Mouse (Mus musculus) adrenal gland, postnatal 4 days (tissue): ENCODE measurements around the gene Adam15. TPM values are rescaled to one million over a fixed set of nuclear protein-coding genes. Genes with fewer than 3 reads are reported as not detected.
A peak's percentile ranks its signal among the peaks of the same experiment; 100 is the strongest.

Experiments
- DNase-seq, 2 experiments: peaks; one replicate each; pipeline ENCODE4 v3.0.0; 2021 to 2022; ENCODE audit warnings: low spot score in 2 of 2, mixed read lengths in 2 of 2
- total RNA-seq, 2 experiments: library from RNA; stranded (reverse); gene quantifications; 2 replicates each; pipeline ENCODE4 v1.2.3; 2021

The Adam15 gene
- total RNA-seq, 2 experiments from 2014 or later = 60.7 to 74.6 TPM

DNA sequence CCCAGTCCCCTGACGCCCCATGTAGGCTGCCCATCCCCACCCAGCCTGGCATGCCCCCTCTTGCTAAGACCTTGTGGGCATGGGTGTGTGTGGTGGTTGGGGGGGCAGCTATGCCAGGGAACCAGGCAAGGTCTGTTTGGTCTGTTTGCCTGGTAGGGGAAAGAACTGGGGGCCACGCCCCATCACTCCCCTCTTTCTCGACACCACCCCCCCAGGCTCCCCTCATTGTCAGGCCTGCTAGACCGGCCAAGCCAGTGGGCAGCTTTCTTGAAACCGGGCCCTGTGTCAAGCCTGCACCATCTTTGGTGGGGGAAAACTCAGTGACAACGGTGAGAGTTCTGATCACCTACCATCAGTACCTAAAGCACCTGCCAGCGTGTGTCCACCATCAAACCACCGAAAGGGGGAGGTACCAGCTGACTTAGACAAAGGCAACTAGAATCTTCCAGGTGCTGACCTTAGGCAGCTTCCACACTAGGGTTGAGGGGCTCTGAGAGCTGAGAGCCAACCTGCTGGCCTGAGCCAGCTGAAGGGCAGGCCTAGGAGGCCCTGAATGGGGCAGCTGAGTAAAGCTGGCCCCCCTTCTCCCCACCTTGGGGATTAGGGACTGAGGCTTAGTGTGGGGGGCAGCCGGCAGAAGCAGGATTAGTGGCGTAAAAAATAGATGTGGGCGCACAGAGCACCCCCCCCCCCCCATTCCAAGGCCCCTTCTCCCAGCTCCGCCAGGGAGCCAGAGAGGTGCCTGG lies 34.7 kb upstream of the Adam15 start:
- DNase-seq = no peak

DNA sequence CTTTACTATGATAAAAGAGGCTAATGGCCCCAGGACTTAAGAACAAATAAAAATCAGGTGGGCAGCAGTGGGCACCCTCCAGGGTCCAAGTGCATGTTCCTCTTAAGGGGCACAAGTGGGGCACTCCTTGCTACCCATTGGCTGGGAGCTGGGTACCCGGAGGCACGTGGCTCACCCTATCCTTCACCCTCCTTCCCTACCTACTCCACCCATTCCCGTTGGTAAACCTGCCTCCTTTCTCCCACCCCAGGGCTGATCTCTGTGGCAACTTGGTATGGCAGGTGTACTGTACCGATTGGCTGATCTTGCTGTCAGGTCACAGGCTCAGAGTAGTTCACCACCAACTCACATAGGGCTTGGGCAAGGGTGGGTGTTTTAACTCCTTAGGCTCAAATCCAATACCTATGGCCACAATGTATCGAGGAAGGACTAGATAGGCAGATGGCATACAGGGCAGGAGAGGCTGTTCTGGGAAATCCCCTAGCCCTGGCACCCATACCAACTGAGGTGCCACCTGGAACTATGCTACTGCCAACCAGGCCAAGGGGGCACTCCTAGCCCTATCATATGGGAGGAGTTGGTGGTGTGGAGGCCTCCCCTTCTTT lies 34.0 kb upstream of the Adam15 start:
- DNase-seq = no peak

DNA sequence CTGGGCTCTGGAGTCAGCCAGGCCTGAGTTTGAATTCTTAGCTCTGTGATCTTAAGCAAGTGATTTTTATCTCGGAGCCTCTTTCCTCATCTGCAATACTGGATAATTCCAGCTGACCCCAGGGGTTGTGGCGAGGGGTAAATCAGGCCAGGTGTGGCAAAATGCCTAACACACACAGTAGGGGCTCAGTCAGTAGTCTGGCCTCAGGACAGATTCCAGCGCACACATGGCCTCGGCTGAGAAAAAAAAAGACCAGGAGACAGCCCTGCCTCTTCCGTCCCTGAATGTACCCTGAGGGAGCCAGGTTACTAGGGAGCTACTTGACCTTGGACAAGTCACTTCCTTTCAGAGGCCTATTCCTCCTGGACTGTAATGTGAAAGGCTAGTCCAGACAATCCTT lies 33.2 kb upstream of the Adam15 start:
- no peak for DNase-seq

DNA sequence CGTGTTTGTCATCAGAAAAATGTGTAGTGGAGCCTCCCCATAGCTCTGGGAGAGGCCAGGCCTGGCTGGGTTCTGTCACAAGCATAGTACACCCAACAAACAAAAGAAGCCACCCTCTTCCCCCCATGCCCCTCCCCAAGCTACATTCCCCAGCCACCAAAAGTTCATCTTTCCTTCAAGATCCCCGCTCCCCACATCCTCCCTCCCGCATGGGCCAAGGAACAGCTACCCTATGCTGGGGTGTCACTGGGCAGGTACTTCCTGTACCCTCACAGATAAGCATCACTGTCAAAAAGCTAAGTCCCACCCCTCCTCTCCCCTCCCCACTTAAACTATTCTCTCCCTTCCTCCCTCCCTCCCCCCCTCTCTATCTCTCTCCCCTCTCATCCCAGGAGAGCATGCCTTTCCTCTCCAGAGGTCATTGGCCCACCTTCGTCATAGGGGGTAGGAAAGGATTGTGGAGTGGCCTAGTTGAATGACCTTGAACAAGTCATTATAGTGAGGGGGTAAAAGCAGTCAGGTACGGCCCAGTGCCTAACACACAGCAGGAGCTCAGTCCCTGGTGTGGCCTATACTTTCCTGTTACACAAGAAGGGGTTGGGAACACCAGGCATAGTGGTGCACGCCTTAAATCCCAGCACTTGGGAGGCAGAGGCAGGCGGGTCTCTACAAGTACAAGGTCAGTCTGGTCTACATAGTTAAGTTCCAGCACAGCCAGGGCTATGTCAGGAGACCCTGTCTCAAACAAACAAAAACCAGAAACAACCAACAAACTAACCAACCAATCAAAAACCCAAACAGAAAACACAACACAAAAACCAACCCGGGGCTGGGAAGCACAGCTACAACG lies 32.5 kb upstream of the Adam15 start:
- DNase-seq = no peak

DNA sequence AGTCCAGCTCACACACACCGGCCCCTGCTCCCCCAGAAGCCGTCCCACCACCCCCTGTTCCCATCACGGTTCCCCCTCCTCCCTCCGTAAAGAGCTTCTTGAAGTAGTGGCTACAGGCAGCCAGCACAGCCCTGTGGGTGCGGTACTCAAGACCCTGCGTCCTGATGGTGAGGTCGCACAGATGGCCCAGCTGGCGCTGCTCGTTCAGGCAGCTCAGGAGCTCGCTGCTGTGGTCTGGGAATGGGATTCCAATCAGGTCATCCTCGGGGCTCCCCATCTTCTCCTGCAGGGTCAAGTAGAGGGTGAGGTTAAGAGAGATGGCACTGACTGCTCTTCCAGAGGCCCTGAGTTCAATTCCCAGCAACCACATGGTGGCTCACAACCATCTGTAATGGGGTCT lies 31.4 kb upstream of the Adam15 start:
- DNase-seq = no peak

DNA sequence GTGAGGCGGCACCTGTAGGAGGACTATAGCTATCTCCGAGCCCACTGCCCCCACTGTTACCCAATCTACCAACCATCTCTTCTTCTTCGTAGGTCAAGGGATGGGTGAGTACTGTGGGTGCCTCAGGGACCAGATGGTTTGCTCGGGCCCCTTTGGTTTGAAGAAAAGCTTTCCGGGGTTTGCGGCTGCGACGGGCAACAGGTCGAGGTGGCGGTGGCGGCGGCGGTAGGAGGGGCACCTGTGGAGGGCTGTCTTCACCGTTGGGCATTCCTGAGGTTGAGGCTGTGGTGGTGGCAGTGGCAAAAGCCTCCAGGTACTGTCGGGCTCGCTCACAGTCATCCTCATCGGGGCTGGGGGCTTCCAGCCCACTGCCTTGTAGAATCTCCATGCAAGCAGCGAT lies 30.9 kb upstream of the Adam15 start:
- DNase-seq = no peak

DNA sequence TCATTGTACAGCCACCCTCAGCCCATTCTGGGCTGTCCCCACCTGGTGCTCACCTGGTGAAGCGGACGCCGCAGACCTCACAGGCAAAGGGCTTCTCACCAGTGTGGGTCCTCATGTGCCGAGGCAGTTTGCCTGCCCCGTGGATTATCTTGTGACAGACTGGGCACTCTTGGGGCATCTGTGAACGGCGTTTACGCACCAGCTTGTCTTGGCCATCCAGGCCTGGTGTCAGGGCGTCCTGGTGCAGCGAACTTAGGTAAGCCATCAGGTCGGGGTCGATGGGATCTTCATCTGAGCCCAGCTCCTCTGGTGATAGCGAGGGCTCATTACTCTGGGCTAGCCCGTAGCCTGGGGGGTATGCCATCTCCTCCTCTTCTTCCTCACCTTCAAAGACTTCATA lies 30.5 kb upstream of the Adam15 start:
- DNase-seq = no peak

DNA sequence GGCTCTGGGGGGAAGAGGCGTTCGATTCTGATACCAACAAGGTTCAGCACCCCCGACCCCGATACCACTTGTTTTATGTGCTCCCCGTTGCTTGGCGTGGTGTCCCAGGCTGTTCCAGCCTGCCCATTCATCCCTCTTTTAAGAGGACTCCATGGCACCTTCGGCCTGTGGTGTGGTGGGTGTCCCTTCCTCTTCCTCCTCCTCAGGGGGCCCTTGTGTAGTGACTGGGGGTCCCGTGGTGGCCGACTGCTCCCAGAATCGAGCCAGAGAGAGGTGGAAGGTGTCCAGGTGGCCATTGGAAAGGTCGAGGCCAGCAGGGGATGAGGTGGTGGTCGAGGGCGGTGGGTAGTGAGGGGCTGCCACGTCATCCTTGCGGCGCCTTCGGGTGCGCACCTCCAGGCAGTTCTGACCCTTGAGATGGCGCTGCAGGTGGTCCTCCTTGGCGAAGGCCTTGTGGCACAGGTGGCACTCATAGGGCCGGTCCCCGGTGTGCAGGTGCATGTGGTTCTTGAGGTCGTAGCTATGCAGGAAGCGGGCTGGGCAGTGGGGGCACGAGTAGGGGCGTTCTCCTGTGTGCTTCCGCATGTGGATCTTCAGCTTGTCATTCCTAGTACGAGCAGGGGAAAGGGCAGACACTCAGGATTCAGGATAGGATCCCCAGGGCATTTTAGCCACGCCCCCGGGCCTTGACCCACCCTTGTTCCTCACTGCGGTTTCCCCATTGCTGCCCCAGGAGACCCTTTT lies 29.8 kb upstream of the Adam15 start:
- no peak for DNase-seq

DNA sequence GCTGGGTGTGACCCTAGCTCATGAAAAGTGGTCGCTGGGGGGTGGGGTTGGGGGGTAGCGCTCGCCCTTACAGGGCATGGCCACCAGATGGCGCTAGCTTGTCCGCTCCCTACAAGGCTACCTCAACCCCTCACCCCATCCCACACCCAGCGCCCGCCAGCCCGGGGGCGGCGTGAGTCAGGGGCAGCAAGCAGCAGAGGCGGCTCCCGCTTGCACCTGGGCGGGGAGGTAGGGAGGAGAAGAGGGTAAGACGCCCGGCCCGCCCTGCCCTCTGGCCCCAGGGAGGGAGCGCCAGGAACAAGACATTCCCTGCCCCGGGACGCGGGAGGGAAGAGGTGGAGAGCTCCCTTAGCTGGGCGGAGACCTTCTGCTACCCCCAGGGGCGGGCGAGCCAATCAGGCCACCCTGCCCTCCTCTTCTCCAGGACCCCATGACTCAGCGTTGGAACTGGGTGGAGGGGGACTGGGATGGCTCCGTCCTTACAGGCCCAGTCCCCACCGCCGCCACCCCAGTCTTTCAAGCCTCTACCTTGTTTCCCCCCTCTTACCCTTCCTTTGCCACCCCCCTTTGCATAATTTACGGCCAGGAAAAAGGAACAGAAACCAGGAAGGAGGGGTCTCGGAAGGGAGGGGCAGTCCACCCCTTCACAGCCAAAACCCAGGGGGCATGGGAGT lies 28.7 kb upstream of the Adam15 start:
- DNase-seq = peak; percentile 48 to 69

DNA sequence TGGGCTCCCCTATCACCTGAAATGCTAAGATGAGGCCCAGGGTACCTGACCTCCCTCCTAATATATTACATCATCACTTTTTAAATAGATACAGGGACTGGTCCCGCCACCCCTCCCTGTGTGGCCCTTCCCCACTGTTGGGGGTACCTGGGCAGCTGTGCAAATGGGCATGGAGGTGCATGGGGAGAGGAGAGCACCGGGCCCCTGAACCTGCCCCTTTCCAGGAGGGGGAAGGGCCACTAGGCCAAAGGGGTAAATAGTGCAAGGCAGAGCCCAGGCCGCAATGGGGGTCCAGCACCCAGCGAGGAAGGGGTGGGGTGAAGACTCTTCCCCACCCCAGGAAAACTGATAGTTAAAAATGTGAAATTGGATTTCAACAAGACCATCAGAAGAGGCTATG lies 28.0 kb upstream of the Adam15 start:
- DNase-seq = no peak

DNA sequence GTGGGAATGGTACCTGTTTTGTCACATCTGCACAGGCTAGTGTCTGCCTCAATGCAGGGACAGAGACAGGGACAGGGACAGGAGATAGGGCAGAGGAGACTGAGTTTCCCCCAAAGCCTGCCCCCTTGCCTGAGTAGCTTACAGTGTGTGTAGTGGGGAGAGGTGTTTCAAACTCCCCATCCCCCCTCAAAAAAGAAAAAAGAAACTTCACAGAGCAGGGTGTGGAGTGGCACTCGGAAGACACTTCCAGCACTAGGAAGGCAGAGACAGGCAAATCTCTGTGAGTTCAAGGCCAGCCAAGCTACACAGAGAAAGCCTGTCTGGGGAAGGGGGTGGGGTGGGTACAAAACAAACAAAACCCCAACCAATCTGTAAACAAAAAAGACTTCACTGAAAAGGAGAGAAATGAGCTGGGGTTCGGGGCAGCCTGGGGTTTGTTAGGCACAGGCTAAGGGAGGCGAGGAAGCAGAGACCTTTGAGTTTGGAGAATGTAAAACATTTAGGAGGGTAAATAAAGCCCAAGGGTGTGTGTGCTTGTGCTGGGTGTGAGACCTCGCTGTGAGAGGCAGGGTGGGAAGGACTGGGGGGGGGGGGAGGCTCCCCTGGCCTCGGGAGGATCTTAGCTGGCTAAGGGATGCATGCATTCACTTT lies 23.9 kb upstream of the Adam15 start:
- DNase-seq = no peak

DNA sequence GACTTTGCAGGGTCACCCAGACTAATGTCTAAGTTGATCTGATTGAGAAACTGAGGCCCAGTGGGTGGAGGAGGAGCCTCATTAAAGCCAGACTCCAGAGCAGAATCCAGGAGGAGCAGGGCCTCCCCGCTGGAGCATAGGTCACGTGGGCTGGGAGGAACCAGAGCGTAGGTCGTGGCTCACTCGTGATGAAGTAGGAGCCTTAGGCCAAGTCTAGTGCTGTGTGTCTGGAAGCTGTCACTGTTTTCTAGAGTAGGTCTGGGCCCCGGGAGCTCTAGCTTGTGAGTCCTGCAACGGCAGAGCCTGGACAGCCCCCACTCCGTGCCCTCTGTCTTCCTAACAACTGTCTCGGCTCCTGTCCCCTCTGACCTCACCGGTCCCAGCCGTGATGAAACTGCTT lies 17.5 kb upstream of the Adam15 start:
- DNase-seq = no peak

DNA sequence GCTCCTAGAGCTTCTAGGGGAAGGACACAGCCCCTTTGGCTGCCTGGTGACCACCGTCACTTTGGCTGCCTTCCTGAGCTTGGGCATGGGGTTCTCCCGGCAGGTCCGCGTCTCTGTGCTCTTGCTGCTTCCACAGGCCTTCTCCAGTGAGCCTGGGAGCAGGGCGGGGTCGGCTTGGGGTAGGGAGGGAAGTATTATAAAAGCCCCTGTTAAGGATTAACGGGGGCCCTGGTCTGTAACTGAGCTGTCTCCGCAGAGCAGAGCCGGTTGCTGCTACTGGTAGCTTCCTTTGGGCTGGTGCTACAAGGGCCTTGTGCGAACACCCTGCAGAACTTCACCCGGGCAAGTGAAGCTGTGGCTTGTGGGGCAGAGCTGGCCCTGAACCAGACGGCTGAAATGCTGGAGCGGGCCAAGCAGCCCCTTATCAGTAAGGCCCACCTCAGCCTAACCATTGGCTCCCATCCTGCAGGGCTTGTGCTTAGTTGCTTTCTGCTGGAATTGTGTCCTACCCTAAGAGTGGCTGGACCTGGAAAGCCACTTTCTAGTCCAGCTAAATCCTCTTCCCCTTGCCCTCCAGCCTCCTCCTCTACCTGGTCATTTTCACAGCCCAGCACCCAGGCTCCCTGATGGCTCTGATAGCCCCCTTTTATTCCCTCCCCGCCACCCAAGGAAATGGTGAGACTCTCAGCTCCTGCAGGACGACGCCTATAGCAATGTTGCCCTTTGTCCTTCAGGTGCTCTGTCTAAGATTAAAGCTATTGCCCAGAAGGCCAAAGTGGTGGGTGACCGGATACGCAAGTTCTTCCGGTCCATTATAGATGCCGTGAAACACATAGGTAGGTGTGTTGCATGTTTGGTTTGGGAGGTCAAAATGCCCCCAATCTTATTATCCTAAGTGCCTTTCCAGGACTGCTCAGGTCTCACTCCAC lies 16.0 kb upstream of the Adam15 start:
- DNase-seq = no peak

DNA sequence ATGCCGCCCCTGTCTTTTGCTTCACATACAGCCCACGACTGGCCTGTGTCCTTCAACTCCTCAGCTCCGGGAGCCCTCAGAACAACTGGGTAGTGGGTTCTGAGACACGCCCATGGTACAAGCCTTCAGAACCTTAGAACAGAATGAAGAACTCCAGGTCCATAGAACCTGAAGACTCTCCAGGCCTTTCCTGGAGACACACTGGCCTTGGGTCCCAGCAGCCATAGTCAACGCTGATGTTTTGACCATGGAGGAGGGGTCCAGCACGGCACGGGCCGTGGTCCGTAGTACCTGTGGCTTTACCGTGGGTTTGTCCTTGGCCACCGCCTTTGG lies 15.3 kb upstream of the Adam15 start, which contains the start of gene Dcst1:
Gene Dcst1 (minus strand): TSS at position 101 of the 333 bp plus-strand sequence.
- DNase-seq = no peak

DNA sequence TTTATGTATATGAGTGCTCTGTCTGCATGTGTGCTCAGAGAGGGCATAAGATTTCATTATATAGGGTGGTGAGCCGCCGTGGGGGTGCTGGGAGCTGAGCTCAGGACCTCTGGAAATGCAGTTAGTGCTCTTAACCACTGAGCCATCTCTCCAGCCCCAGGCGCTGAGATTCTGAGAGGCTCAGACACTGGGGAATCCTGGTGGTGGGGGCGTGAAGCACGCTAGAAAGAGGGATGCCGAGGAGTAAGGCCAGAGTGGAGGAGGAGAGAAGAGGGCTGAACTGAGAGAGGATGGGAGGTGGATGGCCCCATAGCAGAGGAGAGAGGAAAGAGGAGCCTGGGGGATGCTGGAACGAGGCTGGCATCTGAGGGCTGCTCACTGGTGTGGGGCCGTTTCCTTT lies 14.8 kb upstream of the Adam15 start:
- no peak for DNase-seq

DNA sequence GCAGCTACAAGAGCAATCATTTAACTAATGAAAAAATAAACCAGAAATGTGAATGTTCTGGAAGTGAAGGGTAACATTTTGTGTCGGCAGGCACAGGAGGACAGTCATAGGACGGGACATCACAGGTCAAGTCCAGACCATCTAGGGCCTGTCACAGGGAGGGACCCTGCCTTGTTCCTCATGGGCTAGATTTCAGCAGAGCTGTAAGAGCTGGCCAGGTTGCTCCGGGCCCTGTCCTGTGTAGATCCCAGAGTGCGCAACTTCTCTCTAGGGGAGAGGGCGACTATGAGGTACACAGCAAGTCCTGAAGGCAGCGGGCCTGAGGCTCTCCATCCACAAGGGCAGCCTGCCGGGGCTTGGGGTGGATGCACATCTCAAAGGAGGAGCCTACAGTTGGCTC lies 11.9 kb upstream of the Adam15 start, which contains the start of gene Dcst2:
Gene Dcst2 (plus strand): TSS at position 301 of the 400 bp plus-strand sequence.
- DNase-seq = no peak

DNA sequence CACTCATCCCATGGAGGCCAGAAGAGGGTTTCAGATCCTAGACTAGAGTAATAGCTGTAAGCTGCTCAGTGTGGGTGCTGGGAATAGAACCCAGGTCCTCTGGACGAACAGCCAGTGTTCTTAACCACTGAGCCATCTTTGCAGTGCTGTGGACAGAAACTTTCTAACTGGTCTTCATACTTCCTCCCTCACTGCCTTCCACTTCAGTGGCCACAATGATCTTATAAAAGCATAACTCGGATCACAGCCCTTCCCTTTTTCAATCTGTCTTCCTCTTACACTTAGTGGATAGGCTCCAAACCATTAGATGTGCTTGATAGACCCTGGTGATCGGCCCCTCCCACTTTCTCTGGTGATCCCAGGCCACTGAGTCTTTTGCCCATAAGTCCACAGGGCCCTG lies 10.4 kb upstream of the Adam15 start:
- DNase-seq = no peak

DNA sequence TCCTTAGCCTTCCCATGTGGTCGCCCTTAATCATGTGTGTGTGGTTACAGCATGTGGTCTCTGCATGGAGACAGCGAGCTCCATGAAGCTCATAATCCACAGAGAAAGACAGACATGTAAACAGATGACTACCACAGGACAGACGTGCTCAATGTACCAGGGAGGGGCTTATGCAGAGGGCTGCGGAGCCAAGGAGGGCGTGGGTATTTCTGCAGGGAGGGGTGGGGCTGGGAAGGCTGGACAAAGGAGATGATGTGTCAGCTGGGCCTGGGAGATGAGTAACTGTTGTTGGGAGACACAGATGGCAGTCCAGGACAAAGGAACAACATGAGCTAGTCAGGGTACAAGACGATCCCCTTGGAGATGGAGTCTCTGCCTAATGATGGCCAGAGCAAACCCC lies 9.8 kb upstream of the Adam15 start:
- no peak for DNase-seq

DNA sequence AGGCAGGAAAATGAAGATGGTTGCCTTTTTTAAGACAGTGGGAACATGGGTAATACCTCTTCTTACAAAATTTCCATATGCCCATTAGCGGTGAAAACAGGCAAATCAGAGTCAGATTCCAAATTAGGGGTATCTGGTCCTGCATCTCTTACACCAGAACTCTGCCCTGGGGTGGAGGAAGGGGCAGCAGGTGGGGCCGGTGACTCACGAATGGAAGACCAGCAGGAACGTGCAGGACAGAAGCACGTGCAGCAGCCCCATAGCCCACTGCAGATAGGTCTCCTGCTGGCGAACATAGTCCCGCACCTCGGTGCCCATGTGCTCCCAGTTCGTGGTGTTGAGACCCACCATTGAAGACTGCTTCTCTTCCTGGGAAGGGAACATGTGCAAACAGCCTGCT lies 6.2 kb upstream of the Adam15 start:
- no peak for DNase-seq
